Mouse (Mus musculus): ENCODE data around the gene Trim67. TPM values are rescaled to one million over a fixed set of nuclear protein-coding genes. Genes with fewer than 3 reads are reported as not detected.
A peak's percentile ranks its signal among the peaks of the same experiment; 100 is the strongest.

Trim67 gene
- polyA plus RNA-seq, 1 experiment from 2014 or later, result 0.70 TPM

- ATAC-seq (ENCODE audit: insufficient read depth), result no peak
- H3K4me3 ChIP-seq (ENCODE audit: low read depth, low read length), result no peak overlapping the region
- H3K4me1 ChIP-seq (ENCODE audit: insufficient read depth), result no peaks in the 10 kb centered on the region
- H3K9me3 ChIP-seq (ENCODE audit: low read depth, low read length), result no peaks in the 10 kb centered on the region
- H3K9ac ChIP-seq, result no peak overlapping the region
- H3K27ac ChIP-seq (ENCODE audit: low read depth), result no peak overlapping the region
- H3K36me3 ChIP-seq (ENCODE audit: insufficient read depth), result no peaks in the 10 kb centered on the region
- DNase-seq, result no peak
- WGBS, result 61% methylated on average over 13 of the region's 13 CpGs
- H3K4me2 ChIP-seq, result no peak overlapping the region
- H3K27me3 ChIP-seq (ENCODE audit: insufficient read depth, low read length), result no peaks in the 10 kb centered on the region
- no peak for TF ChIP-seq CTCF (IDR thresholded peaks at IDR 0.05; ENCODE audit: low read depth)
Measured at GRCm38 (mm10) chr8:124830050-124830449, 37.2 kb downstream of the Trim67 start.

GRCm38 (mm10) chr8:124831531-124831930 is 38.6 kb downstream of the Trim67 start:
- no peak for DNase-seq
- ATAC-seq (ENCODE audit: insufficient read depth), result no peak
- no peak overlapping the region for H3K9ac ChIP-seq
- no peaks in the 10 kb centered on the region for H3K9me3 ChIP-seq (ENCODE audit: low read depth, low read length)
- H3K4me2 ChIP-seq, result no peak overlapping the region
- no peak overlapping the region for H3K27ac ChIP-seq (ENCODE audit: low read depth)
- H3K4me3 ChIP-seq (ENCODE audit: low read depth, low read length), result no peak overlapping the region
- H3K27me3 ChIP-seq (ENCODE audit: insufficient read depth, low read length), result no peaks in the 10 kb centered on the region
- no peaks in the 10 kb centered on the region for H3K36me3 ChIP-seq (ENCODE audit: insufficient read depth)
- TF ChIP-seq CTCF (IDR thresholded peaks at IDR 0.05; ENCODE audit: low read depth), result no peak
- no peaks in the 10 kb centered on the region for H3K4me1 ChIP-seq (ENCODE audit: insufficient read depth)
- WGBS, result 77% methylated on average over 6 of the region's 6 CpGs

- no peak for TF ChIP-seq CTCF (IDR thresholded peaks at IDR 0.05; ENCODE audit: low read depth)
- no peak for ATAC-seq (ENCODE audit: insufficient read depth)
- 81% methylated on average over 6 of the region's 6 CpGs for WGBS
- no peaks in the 10 kb centered on the region for H3K36me3 ChIP-seq (ENCODE audit: insufficient read depth)
- no peaks in the 10 kb centered on the region for H3K27me3 ChIP-seq (ENCODE audit: insufficient read depth, low read length)
- no peak overlapping the region for H3K27ac ChIP-seq (ENCODE audit: low read depth)
- no peak overlapping the region for H3K4me2 ChIP-seq
- H3K4me3 ChIP-seq (ENCODE audit: low read depth, low read length), result no peak overlapping the region
- no peaks in the 10 kb centered on the region for H3K9me3 ChIP-seq (ENCODE audit: low read depth, low read length)
- no peak overlapping the region for H3K9ac ChIP-seq
- no peak for DNase-seq
- no peaks in the 10 kb centered on the region for H3K4me1 ChIP-seq (ENCODE audit: insufficient read depth)
Measured at GRCm38 (mm10) chr8:124831941-124832340, 39.0 kb downstream of the Trim67 start.

- TF ChIP-seq CTCF (IDR thresholded peaks at IDR 0.05; ENCODE audit: low read depth), result no peak
- Histone ChIP-seq H3K27ac (ENCODE audit: low read depth) (no peak overlapping the region), H3K4me1 (ENCODE audit: insufficient read depth) (no peaks in the 10 kb centered on the region), H3K4me2 (peak overlapping the region; percentile 45), H3K9ac (no peak overlapping the region; the same call in 1 of the 2 replicates), H3K4me3 (ENCODE audit: low read depth, low read length) (no peak overlapping the region), H3K27me3 (ENCODE audit: insufficient read depth, low read length) (no peaks in the 10 kb centered on the region), H3K36me3 (ENCODE audit: insufficient read depth) (peaks cover 13% of the 10 kb centered on the region), H3K9me3 (ENCODE audit: low read depth, low read length) (no peaks in the 10 kb centered on the region)
- DNase-seq (no peak), ATAC-seq (ENCODE audit: insufficient read depth) (no peak)
- 26% methylated on average over 15 of the region's 15 CpGs for WGBS
Measured at GRCm38 (mm10) chr8:124833430-124834205, 40.7 kb downstream of the Trim67 start.

- H3K27me3 ChIP-seq (ENCODE audit: insufficient read depth, low read length), result no peaks in the 10 kb centered on the region
- no peaks in the 10 kb centered on the region for H3K4me1 ChIP-seq (ENCODE audit: insufficient read depth)
- no peak for DNase-seq
- no peaks in the 10 kb centered on the region for H3K9me3 ChIP-seq (ENCODE audit: low read depth, low read length)
- no peak overlapping the region for H3K4me3 ChIP-seq (ENCODE audit: low read depth, low read length)
- H3K9ac ChIP-seq, result no peak overlapping the region
- H3K36me3 ChIP-seq (ENCODE audit: insufficient read depth), result peaks cover 35% of the 10 kb centered on the region
- no peak overlapping the region for H3K4me2 ChIP-seq
- H3K27ac ChIP-seq (ENCODE audit: low read depth), result no peak overlapping the region
- no peak for ATAC-seq (ENCODE audit: insufficient read depth)
- no peak for TF ChIP-seq CTCF (IDR thresholded peaks at IDR 0.05; ENCODE audit: low read depth)
Measured at GRCm38 (mm10) chr8:124835848-124836247, 43.0 kb downstream of the Trim67 start.

- TF ChIP-seq CTCF (IDR thresholded peaks at IDR 0.05; ENCODE audit: low read depth), result no peak
- H3K4me1 ChIP-seq (ENCODE audit: insufficient read depth), result no peaks in the 10 kb centered on the region
- DNase-seq (no peak), ATAC-seq (ENCODE audit: insufficient read depth) (no peak)
- no peak overlapping the region for H3K9ac ChIP-seq
- H3K9me3 ChIP-seq (ENCODE audit: low read depth, low read length), result no peaks in the 10 kb centered on the region
- peaks cover 39% of the 10 kb centered on the region for H3K36me3 ChIP-seq (ENCODE audit: insufficient read depth)
- H3K27ac ChIP-seq (ENCODE audit: low read depth), result no peak overlapping the region
- no peak overlapping the region for H3K4me3 ChIP-seq (ENCODE audit: low read depth, low read length)
- 83% methylated on average over 7 of the region's 7 CpGs for WGBS
- H3K4me2 ChIP-seq, result no peak overlapping the region
- H3K27me3 ChIP-seq (ENCODE audit: insufficient read depth, low read length), result no peaks in the 10 kb centered on the region
Measured at GRCm38 (mm10) chr8:124836273-124836672, 43.4 kb downstream of the Trim67 start.

- no peak for ATAC-seq (ENCODE audit: insufficient read depth)
- H3K9ac ChIP-seq, result no peak overlapping the region
- H3K27ac ChIP-seq (ENCODE audit: low read depth), result no peak overlapping the region
- no peak overlapping the region for H3K4me2 ChIP-seq
- DNase-seq, result no peak
- H3K27me3 ChIP-seq (ENCODE audit: insufficient read depth, low read length), result no peaks in the 10 kb centered on the region
- no peak overlapping the region for H3K4me3 ChIP-seq (ENCODE audit: low read depth, low read length)
- no peaks in the 10 kb centered on the region for H3K4me1 ChIP-seq (ENCODE audit: insufficient read depth)
- no peak for TF ChIP-seq CTCF (IDR thresholded peaks at IDR 0.05; ENCODE audit: low read depth)
- WGBS, result 84% methylated on average over 2 of the region's 2 CpGs
- no peaks in the 10 kb centered on the region for H3K9me3 ChIP-seq (ENCODE audit: low read depth, low read length)
- H3K36me3 ChIP-seq (ENCODE audit: insufficient read depth), result peaks cover 45% of the 10 kb centered on the region
Measured at GRCm38 (mm10) chr8:124836907-124837306, 44.0 kb downstream of the Trim67 start.
